Mouse (Mus musculus): ENCODE measurements around the gene Ciao2b. TPM values are rescaled to one million over a fixed set of nuclear protein-coding genes. Genes with fewer than 3 reads are reported as not detected.
A peak's percentile ranks its signal among the peaks of the same experiment; 100 is the strongest.

The Ciao2b gene
- polyA plus RNA-seq, 1 experiment = 50.7 TPM

DNA sequence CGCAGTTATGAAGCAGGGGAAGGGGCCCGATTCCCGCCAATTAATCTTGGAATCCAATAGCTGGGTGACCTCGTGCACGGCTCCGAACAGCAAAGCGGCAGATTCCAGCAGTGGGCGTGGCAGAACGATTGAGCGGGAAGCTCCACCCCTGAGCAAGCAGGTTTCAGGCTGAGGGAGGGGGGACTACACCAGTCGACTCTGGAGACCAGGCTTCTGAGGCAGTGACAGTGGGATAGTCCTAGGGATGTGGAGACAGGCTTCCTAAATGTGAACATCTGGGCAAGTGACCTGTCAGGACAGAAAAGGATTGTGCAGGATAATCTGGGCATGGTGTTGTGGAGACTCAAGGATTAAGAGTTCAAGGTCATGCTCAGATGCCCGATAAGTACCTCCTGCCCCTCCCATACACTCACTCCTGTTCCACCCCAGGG is 39.8 kb downstream of the Ciao2b start:
- Histone ChIP-seq H3K27ac (ENCODE audit: insufficient read depth, low read depth, low read length) (no peak overlapping the region), H3K4me1 (ENCODE audit: control insufficient read depth, insufficient read depth, low read length) (peaks cover 7% of the 10 kb centered on the region), H3K4me3 (ENCODE audit: insufficient read depth, low read length) (no peak overlapping the region)
- TF ChIP-seq CTCF (IDR thresholded peaks at IDR 0.05; ENCODE audit: low read depth, low read length) = no peak
- TF ChIP-seq POLR2A (IDR thresholded peaks at IDR 0.05; ENCODE audit: borderline replicate concordance, low read depth, low read length) = no peak

DNA sequence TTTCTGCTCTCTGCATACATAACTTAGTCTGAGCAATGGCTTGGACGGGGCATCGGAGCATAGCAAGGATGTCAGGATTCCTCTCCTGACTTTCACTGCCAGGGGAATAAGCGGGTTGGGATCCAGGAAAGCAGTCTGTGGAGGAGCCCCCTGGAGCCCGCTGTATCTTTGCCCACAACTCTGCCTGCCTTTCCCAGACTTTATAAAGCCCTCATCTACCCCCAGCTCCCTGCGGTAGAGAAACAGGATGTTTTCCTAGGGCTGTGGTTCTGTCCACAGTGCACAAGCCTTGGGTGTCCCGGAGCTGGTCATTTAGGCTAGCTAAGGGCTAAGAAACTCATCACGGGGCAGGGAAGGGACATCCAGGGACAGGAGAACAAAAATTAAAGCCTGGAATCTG is 40.4 kb downstream of the Ciao2b start:
- TF ChIP-seq CTCF (IDR thresholded peaks at IDR 0.05; ENCODE audit: low read depth, low read length) = no peak
- TF ChIP-seq POLR2A (IDR thresholded peaks at IDR 0.05; ENCODE audit: borderline replicate concordance, low read depth, low read length) = no peak
- Histone ChIP-seq H3K4me3 (ENCODE audit: insufficient read depth, low read length) (no peak overlapping the region), H3K4me1 (ENCODE audit: control insufficient read depth, insufficient read depth, low read length) (peaks cover 8% of the 10 kb centered on the region), H3K27ac (ENCODE audit: insufficient read depth, low read depth, low read length) (no peak overlapping the region)

DNA sequence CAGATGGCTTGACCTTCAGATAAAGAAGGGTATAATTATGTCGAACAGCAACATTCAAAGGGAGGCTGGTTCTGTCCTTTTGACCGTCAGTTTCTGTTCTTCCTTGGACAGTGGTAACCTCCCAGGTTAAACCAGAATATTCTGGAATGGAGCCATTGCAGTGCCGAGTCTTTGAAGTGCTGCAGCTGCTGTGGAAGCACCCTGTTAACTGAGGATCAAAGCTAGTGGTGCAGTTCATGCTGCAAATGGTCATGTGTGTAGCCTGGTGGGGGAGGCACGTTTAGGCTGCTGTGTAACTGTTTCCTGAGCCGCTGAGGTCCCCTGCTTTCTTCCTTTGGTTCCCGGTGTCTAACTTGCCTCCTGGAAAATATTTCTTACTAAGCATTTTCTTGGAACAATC is 43.3 kb downstream of the Ciao2b start:
- Histone ChIP-seq H3K27ac (ENCODE audit: insufficient read depth, low read depth, low read length) (no peak overlapping the region), H3K4me1 (ENCODE audit: control insufficient read depth, insufficient read depth, low read length) (peaks cover 17% of the 10 kb centered on the region), H3K4me3 (ENCODE audit: insufficient read depth, low read length) (no peak overlapping the region)
- TF ChIP-seq CTCF (IDR thresholded peaks at IDR 0.05; ENCODE audit: low read depth, low read length) (no peak), POLR2A (IDR thresholded peaks at IDR 0.05; ENCODE audit: borderline replicate concordance, low read depth, low read length) (no peak)

DNA sequence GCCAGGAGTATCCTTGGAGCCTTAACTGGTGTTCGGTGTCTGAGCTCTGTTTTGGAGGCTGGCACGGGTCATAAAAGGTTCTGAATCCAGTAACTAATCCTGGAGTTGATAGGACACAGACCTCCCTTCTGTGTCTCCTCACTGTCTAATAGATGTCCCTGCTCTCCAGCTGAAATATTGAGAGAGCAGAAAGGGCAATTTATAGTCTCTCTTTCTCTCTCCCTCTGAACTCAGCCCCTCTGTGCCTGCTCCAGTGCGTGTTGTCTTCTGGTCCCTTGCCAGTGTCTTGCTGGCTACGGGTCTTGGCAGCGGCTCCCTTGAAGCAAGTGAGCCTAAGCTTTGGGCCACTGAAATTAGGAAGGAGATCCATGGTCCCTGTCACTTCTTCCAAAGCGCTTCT is 44.1 kb downstream of the Ciao2b start:
- no peak overlapping the region for H3K27ac ChIP-seq (ENCODE audit: insufficient read depth, low read depth, low read length)
- TF ChIP-seq POLR2A (IDR thresholded peaks at IDR 0.05; ENCODE audit: borderline replicate concordance, low read depth, low read length) = no peak
- TF ChIP-seq CTCF (IDR thresholded peaks at IDR 0.05; ENCODE audit: low read depth, low read length) = no peak
- H3K4me1 ChIP-seq (ENCODE audit: control insufficient read depth, insufficient read depth, low read length) = peaks cover 18% of the 10 kb centered on the region
- no peak overlapping the region for H3K4me3 ChIP-seq (ENCODE audit: insufficient read depth, low read length)

DNA sequence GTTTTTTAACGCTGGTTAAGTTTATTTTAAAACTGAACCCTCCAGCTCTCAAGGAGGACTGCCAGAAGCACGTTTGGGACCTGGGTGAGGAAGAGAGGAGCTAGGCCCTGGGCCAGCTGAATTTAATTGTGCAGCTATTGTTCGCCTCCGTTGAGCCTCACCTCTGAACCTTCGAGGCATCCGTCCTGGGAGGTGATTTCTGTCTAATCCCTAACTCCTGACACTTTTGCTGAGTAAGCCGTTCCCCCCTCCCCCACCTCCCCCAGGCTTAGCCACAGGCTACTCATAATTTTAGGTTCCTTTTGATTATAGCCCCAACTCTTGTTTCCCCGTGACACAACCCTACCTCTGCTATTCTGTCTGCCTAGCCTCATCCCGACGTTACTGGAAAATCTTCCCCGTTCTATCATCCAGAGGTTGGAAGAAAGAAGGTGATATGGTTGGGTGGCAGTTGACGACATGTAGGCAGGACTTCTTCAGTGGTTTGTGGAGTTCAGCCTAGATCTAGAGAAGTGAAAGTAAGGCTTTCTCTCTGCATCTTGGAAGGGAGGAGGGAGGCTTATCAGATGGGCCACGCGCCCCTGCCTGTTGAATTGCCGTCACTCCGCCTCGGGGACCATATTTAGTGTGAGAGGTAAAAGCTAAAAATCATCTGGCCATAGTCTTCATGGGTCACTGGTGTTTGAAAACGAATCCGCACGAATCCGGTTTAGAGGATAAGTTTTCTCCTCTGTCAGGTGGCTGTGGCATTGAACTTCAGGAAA is 45.8 kb downstream of the Ciao2b start:
- Histone ChIP-seq H3K4me3 (ENCODE audit: insufficient read depth, low read length) (no peak overlapping the region), H3K27ac (ENCODE audit: insufficient read depth, low read depth, low read length) (no peak overlapping the region), H3K4me1 (ENCODE audit: control insufficient read depth, insufficient read depth, low read length) (peaks cover 16% of the 10 kb centered on the region)
- TF ChIP-seq POLR2A (IDR thresholded peaks at IDR 0.05; ENCODE audit: borderline replicate concordance, low read depth, low read length) (no peak), CTCF (IDR thresholded peaks at IDR 0.05; ENCODE audit: low read depth, low read length) (no peak)

DNA sequence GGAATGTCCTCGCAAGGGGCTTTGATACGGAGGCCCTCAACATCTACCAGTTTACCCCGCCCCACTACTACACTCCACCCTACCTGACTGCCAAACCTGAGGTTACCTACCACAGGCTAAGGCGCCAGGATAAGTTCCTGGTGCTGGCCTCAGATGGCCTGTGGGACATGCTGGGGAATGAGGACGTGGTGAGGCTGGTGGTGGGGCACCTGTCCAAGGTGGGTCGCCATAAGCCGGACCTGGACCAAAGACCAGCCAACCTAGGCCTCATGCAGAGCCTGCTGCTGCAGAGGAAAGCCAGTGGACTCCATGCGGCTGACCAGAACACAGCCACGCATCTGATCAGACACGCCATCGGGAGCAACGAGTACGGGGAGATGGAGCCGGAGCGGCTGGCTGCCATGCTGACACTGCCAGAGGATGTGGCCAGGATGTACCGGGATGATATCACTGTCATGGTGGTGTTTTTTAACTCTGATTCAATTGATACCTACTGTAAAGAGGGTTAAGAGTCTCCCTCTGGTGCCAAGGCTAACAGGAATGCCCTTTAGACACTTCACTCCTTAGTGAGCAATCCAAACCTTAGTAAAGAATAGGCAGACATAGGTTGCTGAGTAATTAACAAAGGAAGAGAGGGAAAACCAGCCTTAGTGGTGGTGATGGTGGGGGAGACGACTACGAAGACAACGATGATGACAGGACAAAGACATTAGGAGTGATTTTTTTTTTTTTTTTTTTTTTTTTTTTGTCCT is 47.0 kb downstream of the Ciao2b start:
- Histone ChIP-seq H3K4me3 (ENCODE audit: insufficient read depth, low read length) (no peak overlapping the region), H3K27ac (ENCODE audit: insufficient read depth, low read depth, low read length) (no peak overlapping the region), H3K4me1 (ENCODE audit: control insufficient read depth, insufficient read depth, low read length) (peaks cover 20% of the 10 kb centered on the region)
- TF ChIP-seq POLR2A (IDR thresholded peaks at IDR 0.05; ENCODE audit: borderline replicate concordance, low read depth, low read length) (no peak), CTCF (IDR thresholded peaks at IDR 0.05; ENCODE audit: low read depth, low read length) (no peak)

DNA sequence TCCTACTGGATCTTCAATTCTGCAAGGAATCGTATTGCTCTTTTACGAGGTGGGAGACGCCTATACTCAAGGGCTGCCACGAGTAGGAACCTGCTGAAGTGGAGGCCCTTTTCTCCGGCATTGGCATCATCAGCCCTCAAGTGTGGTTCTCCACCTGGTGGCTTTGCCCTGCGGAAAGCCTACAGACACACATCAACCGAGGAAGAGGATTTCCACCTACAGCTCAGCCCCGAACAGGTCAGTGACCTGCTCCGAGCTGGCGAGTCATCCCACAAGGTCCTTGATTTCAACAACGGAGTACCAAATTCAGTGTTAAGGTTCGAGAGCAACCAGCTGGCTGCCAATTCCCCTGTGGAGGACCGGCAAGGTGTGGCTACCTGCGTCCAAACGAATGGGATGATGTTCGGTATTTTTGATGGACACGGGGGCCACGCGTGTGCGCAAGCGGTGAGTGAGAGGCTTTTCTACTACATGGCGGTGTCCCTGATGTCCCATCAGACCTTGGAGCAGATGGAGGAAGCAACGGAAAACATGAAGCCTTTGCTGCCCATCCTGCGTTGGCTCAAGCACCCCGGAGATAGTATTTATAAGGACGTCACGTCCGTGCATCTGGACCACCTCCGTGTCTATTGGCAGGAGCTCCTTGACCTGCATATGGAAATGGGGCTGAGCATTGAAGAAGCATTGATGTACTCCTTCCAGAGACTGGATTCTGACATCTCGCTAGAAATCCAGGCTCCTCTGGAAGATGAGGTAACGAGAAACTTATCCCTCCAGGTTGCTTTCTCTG is 48.0 kb downstream of the Ciao2b start:
- no peak overlapping the region for H3K4me3 ChIP-seq (ENCODE audit: insufficient read depth, low read length)
- H3K27ac ChIP-seq (ENCODE audit: insufficient read depth, low read depth, low read length) = no peak overlapping the region
- H3K4me1 ChIP-seq (ENCODE audit: control insufficient read depth, insufficient read depth, low read length) = peaks cover 20% of the 10 kb centered on the region
- TF ChIP-seq POLR2A (IDR thresholded peaks at IDR 0.05; ENCODE audit: borderline replicate concordance, low read depth, low read length) = no peak
- TF ChIP-seq CTCF (IDR thresholded peaks at IDR 0.05; ENCODE audit: low read depth, low read length) = no peak

DNA sequence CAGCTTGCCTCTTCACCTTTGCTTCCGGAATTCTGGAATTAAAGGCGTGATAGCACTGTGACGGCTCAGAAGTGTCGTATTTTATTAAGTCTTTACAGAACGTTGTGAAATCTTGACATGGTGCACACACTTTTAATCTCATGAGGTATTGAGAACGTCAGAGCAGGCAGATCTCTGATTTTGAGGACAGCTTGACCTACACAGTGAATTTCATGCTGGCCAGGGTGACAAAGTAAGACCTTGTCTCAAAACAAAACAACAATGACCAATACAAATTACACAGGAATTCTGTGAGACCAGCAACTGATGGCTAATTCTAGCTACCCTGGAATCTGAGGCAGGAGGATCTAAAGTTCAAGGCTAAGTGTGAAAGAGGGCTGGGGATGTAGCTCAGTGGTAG is 49.2 kb downstream of the Ciao2b start:
- no peak overlapping the region for H3K27ac ChIP-seq (ENCODE audit: insufficient read depth, low read depth, low read length)
- H3K4me3 ChIP-seq (ENCODE audit: insufficient read depth, low read length) = peak overlapping the region; percentile 95
- TF ChIP-seq CTCF (IDR thresholded peaks at IDR 0.05; ENCODE audit: low read depth, low read length) = no peak
- TF ChIP-seq POLR2A (IDR thresholded peaks at IDR 0.05; ENCODE audit: borderline replicate concordance, low read depth, low read length) = no peak
- H3K4me1 ChIP-seq (ENCODE audit: control insufficient read depth, insufficient read depth, low read length) = peaks cover 20% of the 10 kb centered on the region

DNA sequence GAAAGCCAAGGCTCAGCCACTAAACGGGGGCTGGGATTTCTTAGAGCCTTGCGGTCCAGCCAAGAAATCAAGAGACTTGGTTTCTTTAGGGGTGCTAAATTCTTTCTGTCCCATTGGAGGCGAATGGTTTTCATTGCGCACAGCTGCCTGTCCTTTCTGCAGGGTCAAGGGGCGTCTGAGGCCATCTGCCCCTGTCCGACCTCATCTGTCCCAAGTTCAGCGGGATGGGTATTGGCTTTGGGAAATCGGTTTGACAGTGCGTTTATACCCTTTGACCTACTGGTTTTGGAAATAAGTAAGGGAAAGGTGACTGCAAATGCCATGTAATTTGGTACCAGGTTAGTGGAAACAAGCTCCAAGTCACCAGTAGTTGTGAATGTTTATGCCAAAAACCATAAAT is 49.9 kb downstream of the Ciao2b start:
- Histone ChIP-seq H3K4me1 (ENCODE audit: control insufficient read depth, insufficient read depth, low read length) (peaks cover 20% of the 10 kb centered on the region), H3K27ac (ENCODE audit: insufficient read depth, low read depth, low read length) (peak overlapping the region; percentile 90), H3K4me3 (ENCODE audit: insufficient read depth, low read length) (peak overlapping the region; percentile 95)
- no peak for TF ChIP-seq CTCF (IDR thresholded peaks at IDR 0.05; ENCODE audit: low read depth, low read length)
- no peak for TF ChIP-seq POLR2A (IDR thresholded peaks at IDR 0.05; ENCODE audit: borderline replicate concordance, low read depth, low read length)

All from bone marrow macrophage, adult 2 months (primary cell).